Mouse (Mus musculus): ENCODE results near the gene Apoc1.
"Not testable (repeated sequence)": the region's sequence is repeated elsewhere in the genome, so short reads cannot be mapped to it uniquely, and the experiment has no call there.

The Apoc1 gene

GRCm38 (mm10) chr7:19704475-19704874, 12.0 kb upstream of the Apoc1 start:
- no peak for DNase-seq

- DNase-seq = no peak
Observed at GRCm38 (mm10) chr7:19702859-19703555, 10.5 kb upstream of the Apoc1 start.

- DNase-seq = peak; percentile 54
Observed at GRCm38 (mm10) chr7:19701069-19701761, 8.8 kb upstream of the Apoc1 start.

DNA sequence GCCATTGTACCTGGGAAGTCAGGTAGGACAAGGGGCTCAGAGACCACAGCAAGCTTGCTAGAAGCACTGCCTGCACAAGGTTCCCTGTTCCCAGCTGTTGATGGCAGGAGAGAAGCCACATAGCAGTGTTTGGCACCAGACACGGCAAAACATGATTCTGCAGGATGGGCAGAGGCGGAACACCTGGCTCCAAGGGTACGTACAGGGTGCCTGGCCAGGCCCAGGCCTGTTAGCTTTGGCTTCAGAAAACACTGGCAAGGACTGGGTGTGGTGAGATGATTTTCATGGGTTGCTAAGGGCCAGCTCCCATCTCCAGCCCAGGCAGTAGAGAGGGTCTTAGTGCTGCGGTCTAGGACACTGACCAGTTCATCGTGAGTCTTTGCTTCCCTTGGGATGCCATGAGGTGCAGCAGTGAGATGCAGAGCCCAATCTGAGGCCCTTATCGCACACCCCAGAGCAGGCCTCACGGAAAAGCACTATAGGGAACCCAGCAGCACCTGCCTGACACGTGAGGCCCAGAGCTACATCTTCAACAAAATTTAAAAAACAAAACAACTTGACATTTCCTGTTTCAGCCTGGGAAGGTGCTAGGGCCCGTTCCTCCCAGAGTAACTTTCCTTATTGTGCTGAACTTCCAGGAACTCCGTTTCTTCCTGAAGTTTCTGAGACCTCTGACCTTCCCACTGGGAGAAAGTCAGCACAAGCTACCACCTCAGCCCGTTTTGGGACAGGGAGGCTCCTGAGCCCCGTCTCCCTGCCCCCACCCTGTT, 8.0 kb upstream of the Apoc1 start:
- peak in 1 of 2 experiments; percentile 17 for DNase-seq

GRCm38 (mm10) chr7:19699827-19700148, 7.3 kb upstream of the Apoc1 start:
- DNase-seq = no peak

- DNase-seq = peak; percentile 22 to 37
Observed at GRCm38 (mm10) chr7:19698907-19699826, 6.7 kb upstream of the Apoc1 start, which contains the start of gene Apoe. Gene Apoe, minus strand, starts transcription at chr7:19699188.

GRCm38 (mm10) chr7:19697949-19698906, 5.8 kb upstream of the Apoc1 start:
- peak; percentile 20 to 24 for DNase-seq

GRCm38 (mm10) chr7:19696336-19696873, 3.9 kb upstream of the Apoc1 start:
- no peak for DNase-seq

DNA sequence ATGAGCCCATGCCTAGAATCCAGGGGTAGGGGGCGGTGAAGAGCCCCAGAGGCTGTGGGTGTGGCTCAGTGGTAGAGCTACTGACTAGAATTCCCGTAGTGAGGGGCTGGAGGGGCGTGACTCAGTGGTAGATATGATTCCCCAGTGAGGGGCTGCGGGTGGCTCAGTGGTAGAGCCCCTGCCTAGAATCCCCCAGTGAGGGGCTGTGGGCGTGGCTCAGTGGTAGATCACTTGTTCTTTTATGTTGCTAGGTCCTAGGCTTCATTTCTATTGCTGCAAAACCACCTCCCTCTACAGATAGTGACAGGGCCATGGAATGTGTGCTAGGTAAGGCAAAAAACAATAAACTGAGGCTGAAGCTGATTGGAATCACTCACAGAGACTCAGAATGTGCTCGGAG, 3.4 kb upstream of the Apoc1 start:
- DNase-seq = no peak

GRCm38 (mm10) chr7:19695213-19695594, 2.7 kb upstream of the Apoc1 start:
- DNase-seq = no peak

- no peak for DNase-seq
Observed at GRCm38 (mm10) chr7:19694336-19695212, 2.1 kb upstream of the Apoc1 start.

DNA sequence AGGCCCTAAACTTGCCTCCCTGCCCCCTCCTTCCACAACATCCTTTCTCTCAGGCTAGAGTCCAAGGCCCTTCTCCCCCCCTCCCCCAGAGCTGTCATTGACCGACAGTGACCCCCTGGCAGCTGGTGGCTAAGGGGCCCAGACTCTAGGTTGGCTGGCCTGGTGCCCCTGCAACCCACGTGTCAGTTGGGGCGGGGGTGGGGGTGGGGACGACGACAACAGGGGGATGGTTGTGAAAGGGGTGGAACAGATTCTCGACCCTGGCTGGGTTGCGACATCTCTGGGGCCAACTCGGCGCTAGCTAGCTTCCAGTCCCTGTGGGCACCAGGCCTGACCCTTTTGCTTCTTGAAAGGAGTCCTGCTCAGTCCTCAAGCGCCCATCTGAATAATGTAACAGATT, 961 bp upstream of the Apoc1 start:
- no peak for DNase-seq

GRCm38 (mm10) chr7:19691434-19691833, 1.0 kb downstream of the Apoc1 start:
- no peak for DNase-seq

GRCm38 (mm10) chr7:19690845-19691244, 1.6 kb downstream of the Apoc1 start:
- no peak for DNase-seq

- no peak for DNase-seq
Observed at GRCm38 (mm10) chr7:19688611-19689010, 3.8 kb downstream of the Apoc1 start.

GRCm38 (mm10) chr7:19688101-19688500, 4.4 kb downstream of the Apoc1 start:
- DNase-seq = no peak

DNA sequence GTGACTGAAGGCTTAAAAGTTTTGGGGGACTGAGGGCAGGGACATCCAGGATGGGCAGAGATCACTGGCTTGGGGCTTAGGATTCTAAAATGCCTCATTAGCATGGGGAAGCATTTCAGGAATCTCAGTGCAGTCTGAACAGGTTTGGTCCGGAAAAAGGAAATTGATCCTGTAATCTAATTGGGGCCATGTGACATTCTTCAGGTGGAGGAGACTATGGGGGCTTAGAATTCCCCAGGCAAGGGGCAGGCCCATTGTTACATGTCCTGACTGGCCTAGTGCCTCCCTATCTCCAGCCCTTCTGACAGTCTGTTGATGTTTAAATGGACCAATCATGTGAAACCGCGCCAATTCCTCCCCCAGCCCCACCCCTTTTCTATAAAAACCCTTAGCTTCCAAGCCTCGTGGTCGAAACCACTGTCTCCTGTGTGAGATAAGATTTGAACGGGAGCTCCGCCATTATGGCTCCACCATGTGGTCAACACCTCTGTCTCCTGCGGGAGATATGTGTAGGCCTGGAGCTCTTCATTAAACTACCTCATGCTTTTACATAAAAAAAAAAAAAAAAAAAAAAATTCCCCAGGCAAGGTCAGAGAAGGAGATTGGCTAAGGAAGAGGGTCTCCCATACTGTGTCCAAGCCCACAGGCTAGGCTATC, 5.4 kb downstream of the Apoc1 start:
- DNase-seq = not testable (repeated sequence)

- DNase-seq = no peak
Observed at GRCm38 (mm10) chr7:19686521-19686920, 5.9 kb downstream of the Apoc1 start.

- DNase-seq = no peak
Observed at GRCm38 (mm10) chr7:19685374-19685773, 7.1 kb downstream of the Apoc1 start.

DNA sequence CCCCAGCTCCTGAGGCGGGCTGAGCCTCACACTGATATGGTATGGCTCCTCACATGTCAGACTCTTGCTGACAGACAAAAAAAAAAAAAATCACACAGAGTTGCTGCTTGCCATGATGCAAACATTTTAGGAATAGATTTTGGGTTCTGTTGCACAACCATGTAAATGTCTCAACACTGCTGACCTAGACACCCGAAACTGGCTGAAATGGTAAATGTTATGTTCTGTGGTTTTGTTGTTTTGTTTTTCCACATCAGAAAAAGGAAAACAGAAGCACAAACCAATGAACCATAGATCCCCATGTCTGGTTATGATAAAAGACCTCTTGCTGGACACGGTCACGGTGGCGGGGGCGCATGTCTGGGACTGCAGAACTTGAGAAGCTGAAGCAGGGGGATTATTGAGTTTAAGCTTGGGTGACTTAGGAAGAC, 8.7 kb downstream of the Apoc1 start:
- peak; percentile 61 to 62 for DNase-seq

Data from B cell, adult 2 months (primary cell).